Mouse (Mus musculus) liver, embryonic 14.5 days (tissue): ENCODE results near the gene Kcnab1. TPM values are rescaled to one million over a fixed set of nuclear protein-coding genes. Genes with fewer than 3 reads are reported as not detected.

Source experiments
- ATAC-seq: fragments of 200-750 bp; cut with Nextera tagmentation; 2 replicates; pipeline ENCODE4 v1.8.0; 2017; ENCODE audit warnings: moderate number of reproducible peaks, mild to moderate bottlenecking, moderate library complexity; ENCODE audit not compliant: insufficient read depth
- DNase-seq, 3 experiments: peaks; one replicate each; pipeline ENCODE4 v3.0.0-alpha.2; 2012 to 2013; ENCODE audit warnings: low read depth in 3 of 3, low spot score in 3 of 3
- H3K27ac ChIP-seq: fragments of 300-500 bp; sonication (generic); 2 replicates; pipeline ENCODE4 v1.5.1; 2014; ENCODE audit warnings: moderate library complexity, mild to moderate bottlenecking, control low read depth, inconsistent platforms
- H3K27me3 ChIP-seq: fragments of 300-500 bp; sonication (generic); 2 replicates; pipeline ENCODE4 v1.6.1; 2014; ENCODE audit warnings: mild to moderate bottlenecking, low read length, moderate library complexity; ENCODE audit not compliant: control insufficient read depth, insufficient read depth
- H3K36me3 ChIP-seq: fragments of 300-500 bp; sonication (generic); replicated peaks from 2 replicates; pipeline ENCODE4 v1.6.1; 2014; ENCODE audit warnings: low read depth; ENCODE audit not compliant: control insufficient read depth, insufficient read depth
- H3K4me1 ChIP-seq, 2 experiments: fragments of 200-500 bp in 1 of 2; fragments of 300-500 bp in 1 of 2; sonication (generic) in 1 of 2; replicated peaks; 2 replicates each; pipeline ENCODE4 v1.6.1; 2012 to 2014; ENCODE audit warnings: antibody characterized with exemption in 1 of 2, inconsistent platforms in 1 of 2, low read length in 1 of 2; ENCODE audit not compliant: control insufficient read depth in 2 of 2, insufficient read depth in 2 of 2
- H3K4me2 ChIP-seq: fragments of 300-500 bp; sonication (generic); 2 replicates; pipeline ENCODE4 v1.6.1; 2014; ENCODE audit warnings: low read depth, mild to moderate bottlenecking, control low read depth, moderate library complexity
- H3K4me3 ChIP-seq, 2 experiments: fragments of 200-500 bp in 1 of 2; fragments of 300-500 bp in 1 of 2; sonication (generic) in 1 of 2; 2 replicates each; pipeline ENCODE4 v1.5.1; 2012 to 2014; ENCODE audit warnings: low read depth in 2 of 2, low read length in 2 of 2, mild to moderate bottlenecking in 2 of 2, control low read depth in 1 of 2, inconsistent platforms in 1 of 2, moderate library complexity in 1 of 2; ENCODE audit not compliant: insufficient read depth in 1 of 2
- H3K9ac ChIP-seq: fragments of 300-500 bp; sonication (generic); replicated peaks from 2 replicates; pipeline ENCODE4 v1.6.1; 2014; ENCODE audit warnings: mild to moderate bottlenecking, control low read depth, moderate library complexity
- H3K9me3 ChIP-seq: fragments of 300-500 bp; sonication (generic); 2 replicates; pipeline ENCODE4 v1.6.1; 2016; ENCODE audit warnings: low read length, mixed read lengths; ENCODE audit not compliant: control insufficient read depth
- CTCF ChIP-seq: IDR thresholded peaks from 2 replicates; pipeline ENCODE4 v1.5.1; 2016; ENCODE audit warnings: antibody characterized with exemption, low read depth, control low read depth
- EP300 ChIP-seq: IDR thresholded peaks from 2 replicates; pipeline ENCODE4 v1.6.1; 2016; ENCODE audit warnings: antibody characterized with exemption, low read depth
- WGBS: fragments of 180-500 bp; shearing (Covaris S2); extraction: QIAGEN DNeasy Blood & Tissue Kit; methylation state at CpG from one replicate; pipeline ENCODE4 v1.1.7; 2014; ENCODE audit not compliant: insufficient replicate concordance; 5-methylcytosine and 5-hydroxymethylcytosine counted together
- polyA plus RNA-seq, 2 experiments: library from polyadenylated mRNA; depleted of rRNA in 1 of 2; stranded (reverse) in 1 of 2; unstranded in 1 of 2; fragments of >200 nt; fragmentation: Nextera tagmentation in 1 of 2; extraction: Ambion mirVana in 1 of 2; gene quantifications; 2 replicates each; pipeline versions ENCODE4 v1.2.1 to v1.2.3; 2012 to 2014

Kcnab1 gene
- polyA plus RNA-seq, 2 experiments = 0.12 to 0.33 TPM

DNA sequence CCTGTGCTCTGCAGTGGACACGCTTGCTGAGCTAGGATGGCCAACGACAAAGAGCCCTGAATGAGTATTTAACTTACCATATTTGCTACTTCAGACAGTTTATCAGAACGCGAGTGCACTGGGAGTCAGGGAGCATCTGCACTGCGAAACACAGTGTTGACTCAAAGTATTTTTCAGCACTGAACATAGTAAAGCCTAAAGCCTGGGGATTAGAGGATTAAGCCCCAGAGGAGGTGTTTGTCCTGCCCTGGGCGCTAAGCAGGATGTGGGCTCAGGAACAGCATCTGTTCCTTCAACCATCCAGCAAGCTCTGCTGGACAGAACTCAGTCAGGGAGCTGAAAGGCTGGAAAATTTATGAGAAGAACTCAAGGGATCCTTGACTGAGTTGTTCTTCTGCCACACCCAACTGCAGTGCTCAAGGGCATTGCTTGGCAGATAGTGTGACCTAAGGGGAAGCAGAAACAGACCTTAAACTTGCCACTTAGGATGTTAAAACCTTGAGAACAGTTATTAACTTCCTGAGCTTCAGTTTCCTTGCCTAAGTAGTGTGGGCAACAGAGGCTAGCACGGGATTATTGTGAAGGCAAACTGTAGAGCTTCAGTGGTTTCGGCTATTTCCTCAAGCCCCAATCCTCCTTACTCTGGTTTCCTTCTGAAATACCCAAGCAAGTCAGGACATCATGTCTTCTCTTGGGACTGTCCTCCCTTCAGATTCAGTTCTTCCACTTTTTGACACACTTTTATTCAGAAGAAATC is 94.4 kb downstream of the Kcnab1 start:
- Histone ChIP-seq H3K4me2 (no peak overlapping the region), H3K27me3 (no peaks in the 10 kb centered on the region), H3K4me3 (no peak overlapping the region), H3K4me1 (no peaks in the 10 kb centered on the region), H3K9ac (no peak overlapping the region), H3K9me3 (no peaks in the 10 kb centered on the region), H3K36me3 (no peaks in the 10 kb centered on the region), H3K27ac (no peak overlapping the region)
- 49% methylated on average over 8 of the region's 8 CpGs for WGBS
- ATAC-seq (no peak), DNase-seq (no peak)
- TF ChIP-seq CTCF = no peak
- TF ChIP-seq EP300 = no peak

DNA sequence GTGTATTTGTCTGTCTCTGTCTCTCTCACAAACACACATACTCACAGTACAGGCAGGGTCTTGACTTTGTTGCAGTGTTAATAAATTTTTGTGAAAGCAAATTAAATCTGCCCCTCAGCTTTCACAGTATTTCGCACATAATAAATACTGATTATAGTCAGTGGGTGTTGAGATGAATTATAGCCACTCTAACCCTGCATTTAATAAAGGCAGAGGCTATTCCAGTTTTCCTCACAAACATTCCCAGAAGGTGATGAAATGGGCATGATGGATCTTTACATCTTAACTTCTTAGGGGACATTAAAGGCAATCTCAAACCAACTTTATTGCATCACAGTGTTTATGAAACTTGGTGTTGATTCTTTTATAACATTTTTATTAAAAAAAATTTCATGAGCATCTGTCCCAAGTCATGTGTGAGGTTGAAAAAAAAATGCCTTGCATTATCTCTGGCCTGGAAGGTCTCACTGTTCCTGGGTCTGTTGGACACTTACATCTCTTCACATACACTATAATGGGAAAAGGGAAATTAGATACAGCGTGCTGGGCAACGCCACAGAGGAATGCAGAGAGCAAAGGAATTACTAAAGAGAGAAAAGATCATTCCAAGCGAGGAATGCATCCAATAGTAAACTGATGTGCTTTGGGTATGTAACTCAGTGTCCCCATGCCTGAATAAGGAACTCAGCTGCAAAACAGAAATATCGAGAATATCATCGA is 95.3 kb downstream of the Kcnab1 start:
- DNase-seq (no peak), ATAC-seq (no peak)
- 64% methylated on average over 6 of the region's 6 CpGs for WGBS

DNA sequence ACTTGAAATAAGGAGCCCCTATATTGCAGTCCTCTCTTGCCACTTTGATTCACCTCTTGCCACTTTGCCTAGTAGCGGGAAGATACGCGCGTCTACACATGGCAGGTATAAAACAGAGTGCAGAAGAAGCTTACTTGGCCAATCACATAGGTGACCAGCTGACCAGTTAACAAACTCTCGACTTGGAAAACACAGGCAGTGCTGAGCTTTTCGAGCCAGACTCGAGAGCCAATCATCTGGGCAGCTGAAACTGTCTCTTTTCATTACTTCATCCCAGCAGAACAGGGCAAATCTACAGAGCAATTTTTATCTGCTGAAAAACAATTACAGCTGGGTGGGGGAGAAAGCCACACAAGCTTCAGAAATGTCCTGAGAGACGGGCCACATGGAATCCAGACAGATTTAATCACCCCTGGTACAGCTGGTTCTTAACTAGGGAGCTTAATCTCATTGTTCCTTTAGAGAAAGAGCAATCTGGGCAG is 96.4 kb downstream of the Kcnab1 start:
- DNase-seq (no peak), ATAC-seq (no peak)
- Histone ChIP-seq H3K27me3 (no peaks in the 10 kb centered on the region), H3K4me3 (no peak overlapping the region), H3K4me1 (no peaks in the 10 kb centered on the region), H3K27ac (no peak overlapping the region), H3K9ac (no peak overlapping the region), H3K9me3 (no peaks in the 10 kb centered on the region), H3K4me2 (no peak overlapping the region), H3K36me3 (no peaks in the 10 kb centered on the region)
- WGBS = 60% methylated on average over 8 of the region's 8 CpGs
- TF ChIP-seq CTCF (no peak), EP300 (no peak)

More for the DNA sequence above, 95.3 kb downstream of the Kcnab1 start:
- Histone ChIP-seq H3K36me3 (no peaks in the 10 kb centered on the region), H3K4me3 (no peak overlapping the region), H3K9me3 (no peaks in the 10 kb centered on the region), H3K4me2 (no peak overlapping the region), H3K4me1 (no peaks in the 10 kb centered on the region), H3K27me3 (no peaks in the 10 kb centered on the region), H3K27ac (no peak overlapping the region), H3K9ac (no peak overlapping the region)
- no peak for TF ChIP-seq CTCF
- no peak for TF ChIP-seq EP300

GRCm38 (mm10) chr3:65213725-65214124 is 104.5 kb downstream of the Kcnab1 start:
- H3K27ac ChIP-seq = no peak overlapping the region
- H3K9me3 ChIP-seq = no peaks in the 10 kb centered on the region
- no peak overlapping the region for H3K4me3 ChIP-seq
- TF ChIP-seq CTCF (no peak), EP300 (no peak)
- H3K4me1 ChIP-seq = no peaks in the 10 kb centered on the region
- H3K9ac ChIP-seq = no peak overlapping the region
- DNase-seq (no peak), ATAC-seq (no peak)
- WGBS = 35% methylated on average over 2 of the region's 2 CpGs
- no peaks in the 10 kb centered on the region for H3K27me3 ChIP-seq
- no peak overlapping the region for H3K4me2 ChIP-seq
- H3K36me3 ChIP-seq = no peaks in the 10 kb centered on the region

DNA sequence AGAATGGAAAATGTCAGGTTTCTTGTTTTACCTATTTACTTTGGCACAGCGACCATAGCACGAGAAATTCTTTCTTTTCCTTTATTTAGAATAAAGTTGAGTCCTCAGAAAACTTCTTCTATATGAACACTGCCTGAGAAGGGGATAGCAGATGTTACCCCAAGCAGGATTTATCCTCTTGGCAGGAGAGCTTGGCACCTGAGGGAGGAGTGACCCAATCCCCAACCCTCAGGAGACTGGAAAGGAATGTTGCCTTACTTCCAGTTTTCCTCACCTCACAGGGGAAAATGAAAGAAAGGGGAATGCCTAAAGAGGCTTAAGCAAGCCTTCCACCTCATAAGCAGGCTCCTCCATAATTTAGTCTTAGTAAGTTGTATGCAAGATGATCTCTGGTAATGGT is 105.5 kb downstream of the Kcnab1 start:
- Histone ChIP-seq H3K4me3 (no peak overlapping the region), H3K27me3 (no peaks in the 10 kb centered on the region), H3K9me3 (no peaks in the 10 kb centered on the region), H3K9ac (no peak overlapping the region), H3K27ac (no peak overlapping the region), H3K4me2 (no peak overlapping the region), H3K36me3 (no peaks in the 10 kb centered on the region), H3K4me1 (no peaks in the 10 kb centered on the region)
- ATAC-seq (no peak), DNase-seq (no peak)
- 37% methylated on average over 2 of the region's 2 CpGs for WGBS
- no peak for TF ChIP-seq EP300
- no peak for TF ChIP-seq CTCF
